Mouse (Mus musculus) cerebellum, adult 9-10 months (tissue): ENCODE measurements around the gene Dlg2.

ENCODE experiments used
- DNase-seq: peaks from one replicate; pipeline ENCODE4 v3.0.0; 2022

Gene Dlg2

GRCm38 (mm10) chr7:91090830-91091683 is 614.6 kb downstream of the Dlg2 start:
- no peak for DNase-seq

- DNase-seq = no peak
Measured at GRCm38 (mm10) chr7:91096467-91096866, 620.0 kb downstream of the Dlg2 start.

- no peak for DNase-seq
Measured at GRCm38 (mm10) chr7:91098521-91098920, 622.0 kb downstream of the Dlg2 start.

GRCm38 (mm10) chr7:91109575-91109974 is 633.1 kb downstream of the Dlg2 start:
- DNase-seq = no peak

- no peak for DNase-seq
Measured at GRCm38 (mm10) chr7:91132128-91132527, 655.7 kb downstream of the Dlg2 start.

- DNase-seq = no peak
Measured at GRCm38 (mm10) chr7:91154096-91154495, 677.6 kb downstream of the Dlg2 start.

- no peak for DNase-seq
Measured at GRCm38 (mm10) chr7:91159144-91159543, 682.7 kb downstream of the Dlg2 start.

GRCm38 (mm10) chr7:91161643-91162175 is 685.2 kb downstream of the Dlg2 start:
- DNase-seq = no peak

GRCm38 (mm10) chr7:91173560-91173959 is 697.1 kb downstream of the Dlg2 start:
- DNase-seq = no peak

GRCm38 (mm10) chr7:91188211-91188610 is 711.7 kb downstream of the Dlg2 start:
- no peak for DNase-seq

GRCm38 (mm10) chr7:91199372-91199771 is 722.9 kb downstream of the Dlg2 start:
- DNase-seq = no peak

- DNase-seq = no peak
Measured at GRCm38 (mm10) chr7:91208083-91208852, 731.8 kb downstream of the Dlg2 start.

- DNase-seq = no peak
Measured at GRCm38 (mm10) chr7:91208973-91209372, 732.5 kb downstream of the Dlg2 start.

GRCm38 (mm10) chr7:91212236-91212635 is 735.8 kb downstream of the Dlg2 start:
- DNase-seq = no peak

GRCm38 (mm10) chr7:91214921-91215320 is 738.4 kb downstream of the Dlg2 start:
- no peak for DNase-seq

- DNase-seq = peak; percentile 6
Measured at GRCm38 (mm10) chr7:91218321-91218987, 742.0 kb downstream of the Dlg2 start.

GRCm38 (mm10) chr7:91226442-91226841 is 750.0 kb downstream of the Dlg2 start:
- DNase-seq = peak; percentile 85

GRCm38 (mm10) chr7:91241718-91242117 is 765.2 kb downstream of the Dlg2 start:
- DNase-seq = no peak

- no peak for DNase-seq
Measured at GRCm38 (mm10) chr7:91261672-91262030, 785.2 kb downstream of the Dlg2 start.

GRCm38 (mm10) chr7:91262031-91262951 is 785.8 kb downstream of the Dlg2 start:
- DNase-seq = peak; percentile 55

- DNase-seq = peak; percentile 31
Measured at GRCm38 (mm10) chr7:91262998-91263397, 786.5 kb downstream of the Dlg2 start.

- no peak for DNase-seq
Measured at GRCm38 (mm10) chr7:91267764-91268163, 791.3 kb downstream of the Dlg2 start.
